13 mouse cellular contexts compared by ENCODE assay signal in genomic region chr6:135324686-135325300, GRCm38 (mm10). TPM values are rescaled to one million over a fixed set of nuclear protein-coding genes. Genes with fewer than 3 reads are reported as not detected.
DNase-seq lines count a peak whose midpoint lies in the region; ATAC-seq lines count a peak whose summit lies in the region.
"Had no signal": no experiment of that assay in that cellular context is flagged by ENCODE, and none has a peak within 500 bp of the region (broad histone marks: within the 10 kb centered on the region; RNA-seq: fewer than 3 reads in every experiment).

No protein-coding gene starts in this region.

- peaks cover 21% of the 10 kb centered on the region for H3K4me1 ChIP-seq in intestine, embryonic 15.5 days (replicated peaks)

- no peak overlapping the region for H3K9ac ChIP-seq in intestine, embryonic 15.5 days

- H3K4me2 ChIP-seq in intestine, embryonic 15.5 days (replicated peaks), result 0 out of 2 replicates have a peak overlapping the region, but pooled peaks have one; percentile 5

- WGBS in intestine, embryonic 15.5 days, result 58% methylated on average over 9 of the region's 9 CpGs

- H3K9me3 ChIP-seq in intestine, embryonic 15.5 days, result no peaks in the 10 kb centered on the region

- peak; percentile 84 for ATAC-seq in intestine, embryonic 15.5 days

- H3K27ac ChIP-seq in intestine, embryonic 15.5 days, result peak overlapping the region; percentile 59

- H3K27me3 ChIP-seq in intestine, embryonic 15.5 days (replicated peaks), result no peaks in the 10 kb centered on the region

- H3K4me3 ChIP-seq in intestine, embryonic 15.5 days (replicated peaks), result no peak overlapping the region

- DNase-seq in urinary bladder, adult 18-20 months (ENCODE audit: low spot score in 2 of 2), result peak; percentile 31 to 32
- DNase-seq in urinary bladder, postnatal 10 days (ENCODE audit: low spot score), result no peak
- DNase-seq in naive thymus-derived CD4-positive, alpha-beta T cell, adult 2 months (ENCODE audit: low read depth), result peak; percentile 7
- DNase-seq in cerebellum, adult 18-20 months, result no peak
- no peak for DNase-seq in frontal cortex, postnatal 36 days (ENCODE audit: low spot score in 2 of 2)
- DNase-seq in right cerebral cortex, postnatal 14 days, result no peak
- DNase-seq: adrenal gland, adult 2 months; gastrocnemius, postnatal 10 days; kidney, adult 18-20 months had no signal

- no peaks in the 10 kb centered on the region for H3K36me3 ChIP-seq in intestine, embryonic 15.5 days

RNA-seq across cellular contexts. Expression of gene Pbp2, which starts 14.6 kb away (rescaled TPM):
- polyA plus RNA-seq in intestine, embryonic 15.5 days (2015; fragmentation: Nextera tagmentation; extraction: Ambion mirVana), result 0.25 TPM in 1 of 2 replicates, not detected in the other
- polyA plus RNA-seq: adrenal gland, adult 2 months; embryonic facial prominence, embryonic 11.5 days; forebrain, embryonic 11.5 days; heart, postnatal 0 days had no signal

RNA-seq across cellular contexts. Expression of gene Emp1, which starts 37.6 kb away (rescaled TPM):
- 45.7 and 49.4 TPM in 2 replicates for polyA plus RNA-seq in intestine, embryonic 15.5 days (2015; fragmentation: Nextera tagmentation; extraction: Ambion mirVana)

Comparison
In these comparisons a context has a peak if more than half of its experiments do, and no peak if none do; other contexts are left out.
1. DNase-seq: peak in urinary bladder, adult 18-20 months (2 of 2) and naive thymus-derived CD4-positive, alpha-beta T cell, adult 2 months (single experiment); none in urinary bladder, postnatal 10 days (single experiment), cerebellum, adult 18-20 months (0 of 2), frontal cortex, postnatal 36 days (0 of 2) and right cerebral cortex, postnatal 14 days (single experiment).